Mouse (Mus musculus) central nervous system, embryonic 14 days (tissue): ENCODE measurements around the gene Atg4b. TPM values are rescaled to one million over a fixed set of nuclear protein-coding genes. Genes with fewer than 3 reads are reported as not detected.

Source experiments
- polyA plus RNA-seq: library from polyadenylated mRNA; depleted of rRNA; stranded (reverse); fragments of >200 nt; gene quantifications from 2 replicates; pipeline ENCODE4 v1.2.3, GENCODE M21; 2012; rRNA removed

The Atg4b gene
- polyA plus RNA-seq = 79.4 and 85.0 TPM in 2 replicates

GRCm38 (mm10) chr1:93751290-93751689 is at the start of gene Atg4b:
Atg4b (plus strand) TSS chr1:93751500.

DNA sequence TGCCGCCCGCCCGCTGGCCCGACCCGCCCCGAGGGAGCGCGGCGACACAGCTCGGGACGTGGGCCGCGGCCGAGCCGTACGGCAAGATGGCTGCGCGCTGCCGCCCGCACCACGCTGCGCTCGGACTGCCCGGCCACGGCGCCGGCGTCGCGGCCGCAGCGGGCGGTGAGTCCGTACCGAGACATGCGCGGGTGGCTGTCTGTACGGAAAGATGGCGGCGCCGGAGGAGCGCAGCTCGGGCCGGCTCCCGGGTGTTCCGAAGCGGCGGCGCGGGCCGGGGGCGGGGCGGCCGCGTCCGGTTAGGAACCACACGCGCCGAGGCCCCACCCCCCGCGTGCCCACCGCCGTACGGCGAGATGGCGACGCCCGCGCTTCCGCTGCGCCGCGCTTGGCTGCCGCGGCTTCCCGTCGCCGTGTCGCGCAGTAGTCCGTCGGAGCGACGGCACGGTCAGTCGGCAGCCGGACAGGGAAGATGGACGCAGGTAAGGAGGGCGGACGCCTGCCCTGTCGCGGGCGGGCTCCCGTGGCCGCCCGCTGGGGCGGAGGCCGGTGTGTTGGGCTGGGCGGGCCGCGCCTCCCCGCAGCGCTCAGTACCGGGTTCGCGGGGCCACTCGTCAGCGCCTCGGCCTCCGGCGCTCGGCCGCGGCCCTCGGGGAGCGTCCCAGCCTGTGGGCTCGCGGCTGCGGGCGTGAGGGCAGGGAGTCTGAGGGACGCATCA is 3.4 kb downstream of the Atg4b start, which contains the start of gene Thap4:
Gene Thap4 (minus strand): TSS at position 292 of the 718 bp plus-strand sequence.

GRCm38 (mm10) chr1:93801741-93802238 is 50.5 kb downstream of the Atg4b start, which contains the start of gene Dtymk:
Dtymk (minus strand) TSS chr1:93801934.

DNA sequence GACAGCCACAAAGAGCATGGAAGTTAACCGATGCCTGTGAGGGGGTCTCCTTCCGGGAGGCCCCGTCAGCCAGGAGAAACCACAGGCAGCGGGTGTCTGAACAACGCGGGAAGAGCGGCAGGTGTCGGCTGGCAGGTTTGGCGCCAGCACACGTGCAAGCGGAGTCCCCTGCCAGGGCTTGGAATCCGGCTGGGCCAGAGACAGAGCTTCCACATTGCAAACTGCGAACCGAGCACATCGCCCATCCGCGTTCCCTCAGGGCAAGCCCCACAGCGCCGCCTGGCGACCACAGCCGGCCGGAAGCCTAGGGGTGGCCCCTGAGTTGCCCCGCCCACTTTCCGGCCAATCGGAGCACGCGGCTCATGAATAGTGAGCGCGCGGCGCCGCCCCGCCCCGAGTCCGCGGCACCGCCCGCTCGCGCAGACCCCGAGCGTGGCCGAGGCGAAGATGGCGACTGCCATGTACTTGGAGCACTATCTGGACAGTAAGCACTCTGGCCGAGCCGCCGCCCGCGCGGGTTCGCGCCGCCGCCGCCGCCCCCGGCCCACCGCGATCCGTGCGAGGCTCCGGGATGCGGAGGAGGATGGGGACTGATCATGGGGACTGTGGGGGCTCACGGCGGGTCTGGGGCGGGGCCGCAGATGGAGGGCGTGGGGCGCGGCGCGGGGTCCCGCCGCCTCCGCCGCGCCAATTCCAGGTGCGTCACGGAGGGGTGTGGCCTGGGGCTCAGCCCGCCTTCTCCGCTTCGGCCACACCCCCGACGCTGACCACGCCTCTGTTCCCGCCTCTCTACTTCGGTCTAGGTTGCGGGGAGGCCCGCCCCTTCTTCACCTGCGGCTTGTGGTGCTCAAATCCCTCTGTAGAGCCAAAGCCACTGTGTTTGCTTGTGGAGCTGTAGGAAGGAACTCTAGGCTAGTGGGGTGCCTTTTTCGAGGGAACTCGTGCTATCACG is 52.5 kb downstream of the Atg4b start, which contains the start of gene Ing5:
Gene Ing5 (plus strand): TSS at position 410 of the 952 bp plus-strand sequence.

DNA sequence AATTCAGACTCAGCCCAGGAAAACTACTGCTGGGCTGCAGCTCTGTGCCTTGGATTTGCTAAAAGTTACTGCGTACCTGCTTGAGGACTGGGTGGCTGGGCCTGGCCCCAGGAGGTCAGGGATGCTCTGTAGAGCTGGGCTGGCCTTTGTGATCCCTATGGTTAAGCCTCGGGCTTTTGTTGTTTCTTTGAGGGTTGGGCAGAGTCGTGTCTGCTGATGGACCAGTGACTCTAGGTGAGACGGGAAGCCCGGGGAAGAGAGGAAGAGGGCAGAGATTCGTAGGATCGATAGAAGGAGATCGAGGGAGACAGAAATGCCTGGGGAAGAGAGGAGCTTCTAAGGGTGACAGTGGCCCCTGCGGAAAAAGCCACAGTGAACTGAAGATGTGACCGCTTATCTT is 73.3 kb downstream of the Atg4b start, which contains the start of gene D2hgdh:
Gene D2hgdh (plus strand): TSS at position 301 of the 400 bp plus-strand sequence.

Other genes starting within 250 kb of the Atg4b start
- 4.7 and 6.1 TPM in 2 replicates for gene Farp2, start 239.4 kb upstream of the Atg4b start, polyA plus RNA-seq
- 320 and 324 TPM in 2 replicates for gene Stk25, start 92.8 kb upstream of the Atg4b start, polyA plus RNA-seq
- gene Bok, start 65.8 kb upstream of the Atg4b start, polyA plus RNA-seq = 52.9 and 57.9 TPM in 2 replicates
- 41.7 and 52.5 TPM in 2 replicates for gene Thap4, start 3.4 kb downstream of the Atg4b start, polyA plus RNA-seq
- 206 and 225 TPM in 2 replicates for gene Dtymk, start 50.4 kb downstream of the Atg4b start, polyA plus RNA-seq
- 10.1 and 11.2 TPM in 2 replicates for gene Ing5, start 52.5 kb downstream of the Atg4b start, polyA plus RNA-seq
- gene D2hgdh, start 73.4 kb downstream of the Atg4b start, polyA plus RNA-seq = 20.7 and 23.5 TPM in 2 replicates
- 0.09 TPM in 1 of 2 replicates, not detected in the other for gene Gal3st2, start 109.8 kb downstream of the Atg4b start, polyA plus RNA-seq
- not detected in 2 replicates for gene Gal3st2b, start 166.8 kb downstream of the Atg4b start, polyA plus RNA-seq
- gene Gal3st2c, start 239.0 kb downstream of the Atg4b start, polyA plus RNA-seq = not detected in 2 replicates